Mouse (Mus musculus) gastrocnemius, postnatal 10 days (tissue): ENCODE measurements around the gene Hist1h2ap. TPM values are rescaled to one million over a fixed set of nuclear protein-coding genes. Genes with fewer than 3 reads are reported as not detected.
A peak's percentile ranks its signal among the peaks of the same experiment; 100 is the strongest.
"Not testable (repeated sequence)": the region's sequence is repeated elsewhere in the genome, so short reads cannot be mapped to it uniquely, and the experiment has no call there.

Experiments used
- DNase-seq: peaks from one replicate; pipeline ENCODE4 v3.0.0; 2021; ENCODE audit warnings: mixed read lengths
- long read RNA-seq, 2 experiments: library from polyadenylated mRNA; stranded (forward); transcript quantifications; one replicate each; pipeline ENCODE4 v2.0.0; 2021
- total RNA-seq, 2 experiments: library from RNA; stranded (reverse); gene quantifications; 2 replicates each; pipeline ENCODE4 v1.2.3; 2021

The Hist1h2ap gene
- 100 to 1,000 TPM in 1 of 2 experiments, 10 to 100 TPM in 1; 86.5 to 153 TPM for total RNA-seq
- long read RNA-seq, experiment 1, transcript Hist1h2ap-201 (1 exons, 482 nt): major isoform, 10 of 10 reads
- long read RNA-seq, experiment 1, partial matches to known transcripts: 0 of 10 reads
- long read RNA-seq, experiment 1, other reads (novel, unspliced or antisense): 0 of 10 reads
- long read RNA-seq, experiment 2, transcript Hist1h2ap-201 (1 exons, 482 nt): major isoform, 5 of 5 reads
- long read RNA-seq, experiment 2, partial matches to known transcripts: 0 of 5 reads
- long read RNA-seq, experiment 2, other reads (novel, unspliced or antisense): 0 of 5 reads

DNA sequence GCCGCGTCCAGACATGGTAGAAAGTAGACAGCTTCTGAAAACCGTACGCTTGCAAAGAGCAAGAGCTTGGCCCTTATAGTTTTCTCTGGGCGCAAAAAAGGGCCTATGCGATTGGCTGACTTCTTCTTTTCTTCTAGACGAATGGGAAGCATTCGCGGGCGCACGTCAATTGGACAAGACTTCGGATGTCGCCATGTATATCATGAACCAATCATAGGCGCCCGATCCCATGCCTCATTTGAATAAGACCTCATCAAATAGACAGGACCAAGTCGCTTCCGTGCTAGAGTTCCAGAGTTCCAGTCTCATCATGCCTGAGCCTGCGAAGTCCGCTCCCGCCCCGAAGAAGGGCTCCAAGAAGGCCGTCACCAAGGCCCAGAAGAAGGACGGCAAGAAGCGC lies at the start of gene Hist1h2ap, which contains the start of gene Hist1h2br:
TSS of gene Hist1h2ap (minus strand) at position 47 of the 400 bp plus-strand sequence.
TSS of gene Hist1h2br (plus strand) at position 283 of the 400 bp plus-strand sequence.
- not testable (repeated sequence) for DNase-seq

DNA sequence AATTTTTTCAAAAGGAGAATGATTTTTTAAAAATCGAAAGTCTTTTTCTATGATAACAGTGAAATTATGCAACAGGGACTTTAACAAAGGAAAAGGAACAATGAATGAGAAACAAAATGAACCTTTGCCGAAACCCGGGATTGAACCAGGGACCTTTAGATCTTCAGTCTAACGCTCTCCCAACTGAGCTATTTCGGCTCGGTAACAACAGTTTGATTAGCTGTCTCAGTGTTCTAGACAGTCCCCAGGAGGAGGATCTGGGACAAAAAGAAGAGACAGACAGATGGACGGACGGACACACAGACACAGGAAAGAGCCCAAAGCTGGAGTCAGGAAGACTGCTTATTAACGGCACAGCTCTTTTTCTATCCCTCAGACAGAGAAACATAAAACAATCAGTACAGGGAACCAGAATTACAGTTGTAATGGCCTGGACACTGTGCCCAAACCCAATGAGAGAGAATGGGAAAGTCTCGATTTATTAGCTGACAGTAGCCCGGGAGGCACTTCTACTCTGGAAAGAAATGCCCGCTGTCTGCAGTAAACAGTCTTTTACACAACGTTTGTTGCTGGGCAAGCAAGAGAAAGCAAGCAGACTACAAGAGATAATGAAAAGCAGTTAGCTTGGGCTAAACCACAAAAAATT lies 49.6 kb upstream of the Hist1h2ap start:
- DNase-seq: no peak

DNA sequence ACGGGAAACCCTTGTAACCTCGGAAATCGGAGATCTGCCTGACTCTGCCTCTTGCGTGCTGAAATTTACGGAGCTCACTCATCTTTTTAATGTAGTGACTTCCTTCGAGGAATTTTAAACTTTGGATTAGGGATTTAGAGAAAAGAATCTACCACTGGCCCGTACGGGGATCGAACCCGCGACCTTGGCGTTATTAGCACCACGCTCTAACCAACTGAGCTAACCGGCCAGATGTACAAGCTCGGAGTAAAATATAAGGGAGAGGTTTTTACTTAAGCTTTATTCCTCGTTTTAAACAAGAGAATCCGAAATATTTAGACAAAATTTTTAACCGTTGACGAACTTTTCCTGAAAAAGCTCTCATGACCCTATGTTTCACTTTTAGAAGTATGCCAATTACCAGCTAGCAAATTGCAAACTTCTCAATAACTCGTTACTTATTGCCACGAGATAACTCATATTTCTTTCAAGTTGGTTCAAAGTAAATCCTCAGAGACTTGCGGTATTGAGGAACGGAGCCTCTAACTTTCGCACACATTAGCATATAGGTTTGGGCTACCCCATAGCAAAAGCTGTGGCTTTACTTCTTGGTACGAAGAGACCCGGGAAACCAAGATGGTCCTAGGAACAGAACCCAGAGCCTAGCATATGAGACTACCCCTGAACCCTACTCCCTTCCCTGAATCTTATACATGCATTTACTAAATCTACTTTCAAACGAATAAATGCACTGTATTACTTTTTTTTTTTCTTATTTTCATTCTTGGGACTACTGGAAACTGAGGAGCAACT lies 48.8 kb upstream of the Hist1h2ap start:
- DNase-seq: no peak

DNA sequence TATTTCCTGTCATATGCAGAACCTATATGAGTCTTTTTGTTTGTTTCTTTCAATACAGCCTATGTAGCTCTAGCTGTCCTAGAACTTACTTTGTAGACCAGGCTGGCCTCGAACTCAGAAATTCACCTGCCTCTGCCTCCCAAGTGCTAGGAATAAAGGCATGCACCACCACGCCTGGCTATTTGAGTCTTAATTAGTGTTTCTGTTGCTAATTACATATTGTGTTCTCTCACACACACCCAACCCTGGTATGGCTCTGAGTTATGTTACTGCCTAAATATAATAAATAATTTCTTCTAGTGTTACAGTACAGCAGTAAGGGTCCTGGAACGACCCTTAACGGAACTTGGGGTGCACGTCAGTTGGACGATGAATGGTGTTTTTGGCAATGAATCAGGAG lies 47.4 kb upstream of the Hist1h2ap start:
- no peak for DNase-seq

DNA sequence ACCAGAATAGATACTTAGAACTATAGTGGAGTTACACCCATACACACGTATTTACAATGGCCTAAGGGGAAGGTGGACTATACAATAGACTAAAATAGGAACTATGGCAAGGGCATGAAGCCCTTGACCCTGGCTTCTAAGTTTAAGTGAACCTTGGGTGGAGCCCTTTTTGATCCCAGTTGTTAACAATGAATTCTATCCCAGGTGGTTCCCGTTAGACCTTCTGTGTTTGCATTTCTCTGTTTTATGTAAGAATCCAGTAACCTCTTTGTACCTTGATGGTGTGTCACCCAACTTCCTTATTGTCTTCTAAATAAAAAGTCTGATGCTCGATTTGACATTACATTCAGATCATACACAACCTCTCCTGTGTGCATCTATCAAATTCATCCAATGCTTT lies 32.2 kb upstream of the Hist1h2ap start:
- not testable (repeated sequence) for DNase-seq

DNA sequence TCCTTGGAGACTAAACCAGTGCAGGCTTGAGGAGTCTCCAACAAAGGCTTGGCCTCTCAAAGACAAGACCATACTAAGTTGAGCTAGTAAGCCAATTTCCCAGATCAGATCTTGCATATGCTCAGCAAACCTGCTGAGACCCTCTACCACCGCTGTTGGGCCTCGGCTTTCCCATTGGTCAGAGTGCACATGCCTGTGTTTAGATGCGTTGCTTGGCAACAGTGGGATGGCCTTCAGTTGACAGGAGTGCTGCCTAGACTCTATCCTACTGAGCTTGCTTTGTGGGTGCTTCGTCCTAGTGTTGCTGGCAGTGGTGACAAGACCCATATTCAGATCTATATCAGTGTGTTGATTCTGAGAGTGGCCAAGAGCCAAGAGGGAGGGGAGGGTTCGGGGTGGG lies 28.3 kb upstream of the Hist1h2ap start:
- no peak for DNase-seq

DNA sequence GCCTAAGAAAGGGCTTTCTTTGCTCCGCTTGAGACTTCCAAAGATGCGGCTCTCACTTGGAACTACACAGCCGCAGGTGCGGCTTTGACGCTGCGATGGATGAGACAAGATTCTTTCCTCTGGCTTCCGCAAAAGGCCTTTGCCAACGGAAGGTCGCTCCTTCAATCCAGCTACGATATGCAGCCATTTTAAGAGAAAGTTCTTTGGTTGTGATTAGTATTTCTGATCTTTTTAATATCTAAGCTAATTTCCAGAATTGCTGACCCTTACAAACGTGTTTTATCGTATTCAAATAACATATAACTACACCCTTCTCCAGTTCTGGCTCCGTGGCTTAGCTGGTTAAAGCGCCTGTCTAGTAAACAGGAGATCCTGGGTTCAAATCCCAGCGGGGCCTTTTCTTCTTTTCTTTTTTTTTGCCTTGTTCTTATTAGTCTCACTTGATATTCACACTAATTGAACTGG lies 22.4 kb upstream of the Hist1h2ap start:
- no peak for DNase-seq

DNA sequence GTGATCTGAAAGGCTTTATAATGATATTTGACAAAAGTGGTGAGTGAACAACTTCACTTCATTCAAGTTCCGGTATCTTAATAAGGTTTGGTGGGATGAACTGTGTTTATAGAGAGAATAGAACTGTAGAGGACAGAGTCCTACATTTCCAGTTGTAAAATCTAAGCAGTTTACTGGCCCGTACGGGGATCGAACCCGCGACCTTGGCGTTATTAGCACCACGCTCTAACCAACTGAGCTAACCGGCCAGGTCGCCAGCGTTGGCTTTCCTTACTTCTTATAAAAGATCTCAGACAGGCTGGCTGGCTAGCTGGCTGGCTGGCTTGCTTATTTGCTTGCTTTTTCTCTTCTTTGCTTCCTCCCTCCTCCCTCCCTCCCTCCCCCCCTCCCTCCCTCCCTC lies 21.8 kb upstream of the Hist1h2ap start:
- DNase-seq: no peak

DNA sequence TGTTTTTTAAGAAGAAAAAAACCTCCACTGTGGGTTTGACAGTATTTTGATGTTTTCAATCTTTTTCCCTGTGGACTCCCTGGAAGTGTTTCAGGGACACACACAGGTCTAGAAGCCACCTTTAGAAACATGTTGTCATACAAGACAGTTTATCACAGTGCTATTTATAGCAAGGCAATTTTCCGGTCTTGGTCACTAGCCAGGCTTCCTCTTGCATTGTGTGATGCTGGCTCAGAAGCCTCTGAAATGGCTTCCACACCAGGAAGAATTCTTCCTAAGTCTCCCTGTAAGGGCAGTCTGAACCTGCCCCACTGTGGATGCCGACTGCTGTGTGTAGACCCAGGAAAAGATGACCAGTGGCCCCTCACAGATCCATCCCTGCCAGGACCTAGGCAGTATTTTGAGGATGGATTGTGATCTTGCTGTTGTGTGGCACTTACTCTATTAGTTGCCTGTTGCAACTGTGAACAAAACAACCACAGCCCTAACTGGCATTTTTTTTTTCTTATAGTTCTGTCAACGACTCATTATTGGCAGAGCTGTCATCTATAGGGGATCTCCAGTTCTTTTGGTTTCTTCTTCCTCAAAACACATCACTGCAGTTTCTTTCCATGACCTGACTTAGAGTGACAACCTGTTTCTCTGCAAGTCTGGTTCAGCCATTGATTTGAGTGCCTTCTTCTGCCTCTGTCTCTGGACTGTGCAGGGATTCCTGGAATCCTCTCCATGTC lies 19.1 kb upstream of the Hist1h2ap start:
- peak; percentile 29 for DNase-seq

DNA sequence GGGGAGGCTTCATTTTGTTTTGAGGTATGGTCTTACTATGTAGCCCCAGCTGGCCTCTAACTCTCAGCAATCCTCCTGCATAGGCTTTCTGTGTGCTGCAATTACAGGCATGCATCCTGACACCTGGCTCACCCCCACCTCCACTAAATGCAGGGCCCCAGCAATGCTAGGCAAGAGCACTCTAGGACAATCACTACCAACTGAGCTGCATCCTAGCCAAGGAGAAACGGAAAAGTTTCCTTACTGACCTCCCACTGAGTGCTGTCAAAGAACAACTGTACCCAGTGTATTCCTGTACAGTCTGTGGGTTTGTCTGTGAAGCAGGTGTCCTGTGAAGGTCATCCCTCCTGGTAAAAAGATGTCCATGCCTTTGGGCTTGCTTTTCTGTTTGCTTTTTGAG lies 17.4 kb upstream of the Hist1h2ap start:
- DNase-seq: not testable (repeated sequence)

DNA sequence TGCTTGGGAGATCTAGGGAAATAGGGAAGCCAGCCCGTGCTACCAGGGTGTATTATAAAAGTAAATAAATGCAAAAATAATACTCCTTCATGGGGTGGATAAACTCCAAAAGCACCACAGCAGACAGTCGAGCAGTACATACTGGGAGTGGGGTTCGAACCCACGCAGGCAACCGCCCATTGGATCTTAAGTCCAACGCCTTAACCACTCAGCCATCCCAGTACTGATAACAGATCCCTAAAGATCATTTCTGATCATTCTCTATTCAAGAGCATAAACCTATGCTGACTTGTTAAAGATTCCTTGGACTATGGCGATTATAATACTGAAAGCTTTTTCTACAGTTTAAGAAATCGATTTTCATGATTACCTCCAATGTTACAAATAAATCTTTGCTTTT lies 14.6 kb upstream of the Hist1h2ap start:
- DNase-seq: no peak

DNA sequence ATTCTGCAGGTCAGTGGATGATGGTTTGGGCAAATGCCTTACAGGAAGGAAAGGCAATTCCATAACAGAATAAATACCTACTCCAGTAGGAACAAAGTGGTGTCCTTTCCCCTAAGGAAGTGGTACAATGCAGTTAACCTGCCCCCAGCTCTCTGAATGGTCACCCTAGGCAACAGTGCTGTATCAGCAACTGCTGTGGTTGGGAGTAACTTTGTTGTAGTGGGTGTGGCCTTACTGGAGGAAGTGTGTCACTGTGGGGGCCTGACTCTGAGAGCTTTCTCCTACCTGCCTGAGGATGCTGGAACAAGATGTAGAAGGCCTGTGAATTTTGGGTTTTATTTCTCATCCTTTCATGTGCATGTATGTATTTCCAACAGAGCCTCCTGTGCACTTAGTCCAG lies 13.0 kb upstream of the Hist1h2ap start:
- DNase-seq: not testable (repeated sequence)

DNA sequence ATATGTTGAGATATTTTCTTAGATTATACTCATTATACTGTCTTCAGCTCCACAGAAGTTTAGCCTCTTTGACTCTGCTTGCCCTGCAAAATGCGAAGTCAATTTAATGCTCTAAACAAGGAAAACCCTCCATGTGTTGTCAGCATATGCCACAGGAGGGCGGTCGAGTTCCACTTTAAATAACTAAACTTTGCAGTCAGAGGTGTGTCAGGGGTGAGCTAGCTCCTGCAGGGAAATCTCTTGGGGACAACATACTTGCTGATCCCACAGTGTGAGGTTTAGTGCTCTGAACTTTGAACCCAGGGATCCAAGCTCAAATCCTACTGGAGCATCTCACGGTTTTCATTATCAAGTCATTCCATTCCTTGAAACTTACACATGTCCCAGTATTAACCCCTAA lies 7.2 kb upstream of the Hist1h2ap start:
- not testable (repeated sequence) for DNase-seq

DNA sequence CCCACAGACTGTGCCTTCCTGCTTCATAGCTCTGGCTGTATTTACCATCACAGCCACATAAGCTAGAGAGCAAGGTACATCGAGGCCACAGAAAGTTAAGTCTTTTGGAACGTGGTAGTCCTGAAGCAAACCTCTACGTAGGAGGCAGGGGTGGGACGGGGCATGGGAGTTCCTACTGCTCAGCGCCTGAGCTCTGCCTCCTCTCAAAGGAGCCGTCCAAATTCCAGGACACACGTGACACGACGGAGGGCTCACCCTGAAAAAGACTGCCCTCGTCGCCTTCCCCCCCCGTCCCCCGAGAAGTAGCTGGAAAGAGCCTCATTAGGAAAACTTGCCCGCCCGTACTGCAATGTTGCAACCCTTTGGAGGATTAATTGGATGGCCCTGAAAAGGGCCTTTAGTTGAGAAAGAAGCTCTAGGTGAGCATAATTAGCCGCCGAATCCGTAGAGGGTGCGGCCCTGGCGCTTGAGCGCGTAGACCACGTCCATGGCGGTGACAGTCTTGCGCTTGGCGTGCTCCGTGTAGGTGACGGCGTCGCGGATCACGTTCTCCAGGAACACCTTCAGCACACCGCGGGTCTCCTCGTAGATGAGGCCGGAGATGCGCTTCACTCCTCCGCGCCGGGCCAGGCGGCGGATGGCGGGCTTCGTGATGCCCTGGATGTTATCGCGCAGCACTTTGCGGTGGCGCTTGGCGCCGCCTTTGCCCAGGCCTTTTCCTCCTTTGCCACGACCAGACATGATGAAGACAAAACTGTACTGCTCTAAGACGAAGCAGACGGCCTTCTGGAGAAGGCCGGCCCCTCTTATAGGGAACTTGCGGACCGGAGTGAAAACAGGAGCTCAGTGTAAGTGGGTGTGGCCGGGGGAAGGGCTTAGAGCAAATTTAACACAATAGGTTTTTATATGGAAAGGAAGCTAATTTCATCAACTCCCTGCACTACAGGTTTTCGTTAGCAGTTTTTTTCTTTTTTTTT lies 1.6 kb downstream of the Hist1h2ap start, which contains the start of gene Hist1h4n:
TSS of gene Hist1h4n (minus strand) at position 779 of the 977 bp plus-strand sequence.
- not testable (repeated sequence) for DNase-seq

DNA sequence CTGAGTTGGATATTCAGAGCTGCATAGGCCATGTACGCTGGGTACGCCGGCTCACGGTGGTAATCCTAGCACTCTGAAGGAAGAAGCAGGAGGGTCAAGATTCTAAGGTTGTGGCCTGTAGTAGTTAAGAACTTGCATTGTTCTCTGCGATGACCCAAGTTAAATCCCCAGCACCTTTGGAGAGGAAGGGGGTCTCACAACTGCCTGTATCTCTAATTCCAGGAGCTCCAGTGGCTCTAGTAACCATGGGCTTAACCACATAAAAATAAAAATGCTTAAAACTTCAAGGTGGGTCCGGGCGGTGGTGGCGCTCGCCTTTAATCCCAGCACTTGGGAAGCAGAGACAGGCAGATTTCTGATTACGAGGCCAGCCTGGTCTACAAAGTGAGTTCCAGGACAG lies 3.0 kb downstream of the Hist1h2ap start:
- no peak for DNase-seq

DNA sequence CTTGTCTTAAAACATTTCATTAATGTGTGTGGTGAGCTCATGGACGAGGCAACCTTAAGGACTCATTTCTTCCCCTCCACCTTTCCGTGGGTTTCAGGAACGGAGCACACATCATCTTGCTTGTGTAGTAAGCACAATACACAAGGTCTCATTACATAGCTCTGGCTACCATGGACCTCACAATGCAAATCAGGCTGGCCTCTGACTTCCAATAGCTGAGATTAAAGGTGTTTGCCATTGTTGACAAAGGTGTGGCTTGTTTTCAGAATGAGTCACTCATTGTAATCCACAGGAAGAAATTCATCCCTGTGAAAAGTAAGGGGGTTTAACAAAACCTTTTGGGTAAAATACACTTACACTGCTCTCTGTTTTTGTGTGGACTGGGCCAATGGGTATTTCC lies 4.8 kb downstream of the Hist1h2ap start:
- no peak for DNase-seq

DNA sequence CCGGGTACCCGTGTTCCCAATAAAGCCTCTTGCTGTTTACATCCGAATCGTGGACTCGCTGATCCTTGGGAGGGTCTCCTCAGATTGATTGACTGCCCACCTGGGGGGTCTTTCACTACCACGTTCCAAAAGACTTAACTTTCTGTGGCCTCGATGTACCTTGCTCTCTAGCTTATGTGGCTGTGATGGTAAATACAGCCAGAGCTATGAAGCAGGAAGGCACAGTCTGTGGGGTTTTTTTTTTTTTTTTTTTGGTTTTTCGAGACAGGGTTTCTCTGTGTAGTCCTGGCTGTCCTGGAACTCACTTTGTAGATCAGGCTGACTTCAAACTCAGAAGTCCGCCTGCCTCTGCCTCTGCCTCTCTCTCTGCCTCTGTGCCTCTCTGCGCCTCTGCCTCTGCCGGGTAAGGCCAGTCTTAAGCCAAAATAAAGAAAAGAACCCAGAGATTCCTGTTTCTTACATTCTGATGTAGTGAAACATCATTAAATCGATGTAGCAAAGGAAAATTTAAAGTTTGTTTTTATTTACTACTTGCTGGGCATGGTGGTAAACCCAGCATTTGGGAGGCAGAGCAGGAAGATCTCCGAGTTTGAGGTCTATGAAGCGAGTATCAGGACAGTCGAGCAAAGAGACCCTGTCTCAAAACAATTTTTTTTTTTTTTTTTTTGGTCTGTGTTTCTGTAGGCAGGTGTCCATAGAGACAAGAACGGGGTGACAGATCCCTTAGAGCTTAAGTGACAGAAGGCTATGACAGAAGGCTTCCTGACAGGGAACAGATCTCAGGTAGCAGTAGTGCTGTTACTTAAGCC lies 13.0 kb downstream of the Hist1h2ap start:
- DNase-seq: not testable (repeated sequence)

DNA sequence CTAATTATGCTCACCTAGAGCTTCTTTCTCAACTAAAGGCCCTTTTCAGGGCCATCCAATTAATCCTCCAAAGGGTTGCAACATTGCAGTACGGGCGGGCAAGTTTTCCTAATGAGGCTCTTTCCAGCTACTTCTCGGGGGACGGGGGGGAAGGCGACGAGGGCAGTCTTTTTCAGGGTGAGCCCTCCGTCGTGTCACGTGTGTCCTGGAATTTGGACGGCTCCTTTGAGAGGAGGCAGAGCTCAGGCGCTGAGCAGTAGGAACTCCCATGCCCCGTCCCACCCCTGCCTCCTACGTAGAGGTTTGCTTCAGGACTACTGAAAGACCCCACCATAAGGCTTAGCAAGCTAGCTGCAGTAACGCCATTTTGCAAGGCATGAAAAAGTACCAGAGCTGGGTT lies 21.2 kb downstream of the Hist1h2ap start:
- not testable (repeated sequence) for DNase-seq

DNA sequence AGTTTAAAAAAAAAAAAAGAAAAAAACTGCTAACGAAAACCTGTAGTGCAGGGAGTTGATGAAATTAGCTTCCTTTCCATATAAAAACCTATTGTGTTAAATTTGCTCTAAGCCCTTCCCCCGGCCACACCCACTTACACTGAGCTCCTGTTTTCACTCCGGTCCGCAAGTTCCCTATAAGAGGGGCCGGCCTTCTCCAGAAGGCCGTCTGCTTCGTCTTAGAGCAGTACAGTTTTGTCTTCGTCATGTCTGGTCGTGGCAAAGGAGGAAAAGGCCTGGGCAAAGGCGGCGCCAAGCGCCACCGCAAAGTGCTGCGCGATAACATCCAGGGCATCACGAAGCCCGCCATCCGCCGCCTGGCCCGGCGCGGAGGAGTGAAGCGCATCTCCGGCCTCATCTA lies 21.8 kb downstream of the Hist1h2ap start, which contains the start of gene Hist1h4m:
TSS of gene Hist1h4m (plus strand) at position 208 of the 400 bp plus-strand sequence.
- DNase-seq: not testable (repeated sequence)

DNA sequence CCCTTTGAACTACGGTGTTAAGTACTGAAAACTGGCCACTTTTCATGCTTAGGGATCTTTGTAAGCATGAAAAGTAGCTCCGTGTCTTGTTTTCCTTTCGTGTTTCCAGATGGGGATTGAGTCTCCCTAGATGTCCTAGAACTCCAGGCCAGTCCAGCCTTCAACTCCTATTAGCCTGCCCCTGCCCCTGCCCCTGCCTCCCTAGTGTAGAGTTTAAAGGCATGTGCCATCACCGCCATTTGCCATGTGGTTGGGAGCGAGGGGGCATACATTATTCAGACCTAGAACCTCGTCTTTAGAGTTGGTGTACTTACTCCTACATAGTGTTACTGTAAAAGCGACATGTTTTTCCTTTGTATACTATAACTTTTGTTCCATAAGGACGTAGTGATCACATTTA lies 22.2 kb downstream of the Hist1h2ap start:
- DNase-seq: not testable (repeated sequence)
